Mouse (Mus musculus) liver, embryonic 15.5 days (tissue): Measurements from ENCODE around the gene Ostf1. TPM values are rescaled to one million over a fixed set of nuclear protein-coding genes. Genes with fewer than 3 reads are reported as not detected.

Source experiments
- ATAC-seq: fragments of 200-750 bp; cut with Nextera tagmentation; 2 replicates; pipeline ENCODE4 v1.8.0; 2017; ENCODE audit warnings: moderate number of reproducible peaks, mild to moderate bottlenecking, moderate library complexity; ENCODE audit not compliant: insufficient read depth
- H3K27ac ChIP-seq: fragments of 300-500 bp; sonication (generic); replicated peaks from 2 replicates; pipeline ENCODE4 v1.5.1; 2015; ENCODE audit warnings: mild to moderate bottlenecking, inconsistent platforms
- H3K27me3 ChIP-seq: fragments of 300-500 bp; sonication (generic); 2 replicates; pipeline ENCODE4 v1.6.1; 2015; ENCODE audit warnings: mild to moderate bottlenecking, inconsistent platforms
- H3K36me3 ChIP-seq: fragments of 300-500 bp; sonication (generic); replicated peaks from 2 replicates; pipeline ENCODE4 v1.6.1; 2015; ENCODE audit warnings: moderate library complexity, mild to moderate bottlenecking, inconsistent platforms
- H3K4me1 ChIP-seq: fragments of 300-500 bp; sonication (generic); replicated peaks from 2 replicates; pipeline ENCODE4 v1.6.1; 2015; ENCODE audit warnings: inconsistent platforms
- H3K4me2 ChIP-seq: fragments of 300-500 bp; sonication (generic); 2 replicates; pipeline ENCODE4 v1.6.1; 2015; ENCODE audit warnings: moderate library complexity, mild to moderate bottlenecking, inconsistent platforms
- H3K4me3 ChIP-seq: fragments of 300-500 bp; sonication (generic); replicated peaks from 2 replicates; pipeline ENCODE4 v1.5.1; 2015; ENCODE audit warnings: mild to moderate bottlenecking, inconsistent platforms
- H3K9ac ChIP-seq: fragments of 300-500 bp; sonication (generic); 2 replicates; pipeline ENCODE4 v1.6.1; 2015; ENCODE audit warnings: moderate library complexity, mild to moderate bottlenecking, inconsistent platforms
- H3K9me3 ChIP-seq: fragments of 300-500 bp; sonication (generic); replicated peaks from 2 replicates; pipeline ENCODE4 v1.6.1; 2016; ENCODE audit warnings: inconsistent platforms
- WGBS: fragments of 180-500 bp; shearing (Covaris S2); methylation state at CpG from one replicate; pipeline ENCODE4 v1.1.7; 2015; ENCODE audit warnings: mixed read lengths; ENCODE audit not compliant: insufficient replicate concordance; 5-methylcytosine and 5-hydroxymethylcytosine counted together
- polyA plus RNA-seq: library from polyadenylated mRNA; unstranded; fragments of >200 nt; fragmentation: Nextera tagmentation; extraction: Ambion mirVana; gene quantifications from 2 replicates; pipeline ENCODE4 v1.2.1, GENCODE M21; 2015

Ostf1 gene
- polyA plus RNA-seq, 1 experiment from 2014 or later, result 66.5 TPM

DNA sequence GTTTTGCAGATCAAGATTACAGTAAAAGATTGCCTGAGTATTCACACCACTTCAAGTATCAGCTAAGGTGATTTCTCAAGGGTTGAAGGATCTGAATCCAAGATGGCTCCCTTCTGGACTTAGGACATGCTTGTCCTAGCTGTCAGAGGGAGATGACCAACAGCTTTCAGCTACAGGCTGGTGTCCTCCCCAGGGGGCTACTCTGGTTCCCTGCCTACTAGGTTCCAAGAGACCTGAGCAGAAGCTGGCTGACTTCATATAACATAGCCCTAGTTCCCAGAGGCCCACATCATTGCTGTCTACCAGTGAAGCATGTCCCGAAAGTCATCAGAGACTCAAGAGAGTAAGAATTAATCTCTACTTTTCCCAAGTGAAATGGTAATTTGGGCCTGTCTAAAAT, 62.1 kb downstream of the Ostf1 start:
- no peak overlapping the region for H3K27ac ChIP-seq

DNA sequence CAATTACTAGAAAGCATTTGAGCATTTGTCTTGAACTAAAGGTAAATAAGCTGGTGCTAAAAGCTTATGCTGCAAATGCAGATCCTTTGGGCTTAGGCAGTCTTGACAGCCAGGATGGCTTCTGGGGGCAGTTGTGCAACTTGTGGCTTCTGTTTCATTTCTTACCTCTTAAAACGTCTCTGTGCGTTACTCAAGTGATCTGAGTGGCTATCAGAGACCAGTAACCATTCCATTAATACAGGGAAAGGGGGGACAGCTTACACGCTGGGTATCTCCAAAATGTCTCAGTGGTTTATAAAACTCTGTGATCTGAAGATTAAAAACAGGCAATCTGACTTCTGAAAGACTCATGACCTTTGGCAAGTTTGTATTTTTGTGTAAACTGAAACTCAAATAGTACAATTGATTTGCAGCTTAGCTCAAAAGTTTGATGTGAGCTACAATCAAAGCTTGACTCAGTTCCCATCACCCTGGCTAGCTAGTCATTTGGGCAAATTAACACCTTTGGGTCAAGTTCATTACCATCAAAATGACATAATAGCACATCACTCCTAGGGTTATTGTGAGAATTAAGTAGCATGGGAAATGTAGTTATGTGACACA, 62.7 kb downstream of the Ostf1 start:
- Histone ChIP-seq H3K4me1 (no peaks in the 10 kb centered on the region), H3K9me3 (no peaks in the 10 kb centered on the region), H3K36me3 (no peaks in the 10 kb centered on the region), H3K9ac (no peak overlapping the region), H3K27ac (0 out of 2 replicates have a peak overlapping the region, but pooled peaks have one; percentile 19), H3K27me3 (no peaks in the 10 kb centered on the region), H3K4me3 (no peak overlapping the region), H3K4me2 (no peak overlapping the region)
- no peak for ATAC-seq
- 42% methylated on average over 3 of the region's 3 CpGs for WGBS

More for the DNA sequence above, 62.1 kb downstream of the Ostf1 start:
- WGBS, result 59% methylated on average over 1 of the region's 1 CpGs
- no peak for ATAC-seq
- Histone ChIP-seq H3K9me3 (no peaks in the 10 kb centered on the region), H3K27me3 (no peaks in the 10 kb centered on the region), H3K9ac (no peak overlapping the region), H3K36me3 (no peaks in the 10 kb centered on the region), H3K4me3 (no peak overlapping the region), H3K4me2 (no peak overlapping the region), H3K4me1 (no peaks in the 10 kb centered on the region)

- no peaks in the 10 kb centered on the region for H3K36me3 ChIP-seq
- H3K4me1 ChIP-seq, result no peaks in the 10 kb centered on the region
- no peaks in the 10 kb centered on the region for H3K9me3 ChIP-seq
- no peak overlapping the region for H3K9ac ChIP-seq
- no peak overlapping the region for H3K4me3 ChIP-seq
- 0 out of 2 replicates have a peak overlapping the region, but pooled peaks have one; percentile 19 for H3K27ac ChIP-seq
- H3K27me3 ChIP-seq, result no peaks in the 10 kb centered on the region
- no peak overlapping the region for H3K4me2 ChIP-seq
- WGBS, result 60% methylated on average over 12 of the region's 12 CpGs
- ATAC-seq, result no peak
Observed at GRCm38 (mm10) chr19:18567936-18568827, 63.4 kb downstream of the Ostf1 start.

DNA sequence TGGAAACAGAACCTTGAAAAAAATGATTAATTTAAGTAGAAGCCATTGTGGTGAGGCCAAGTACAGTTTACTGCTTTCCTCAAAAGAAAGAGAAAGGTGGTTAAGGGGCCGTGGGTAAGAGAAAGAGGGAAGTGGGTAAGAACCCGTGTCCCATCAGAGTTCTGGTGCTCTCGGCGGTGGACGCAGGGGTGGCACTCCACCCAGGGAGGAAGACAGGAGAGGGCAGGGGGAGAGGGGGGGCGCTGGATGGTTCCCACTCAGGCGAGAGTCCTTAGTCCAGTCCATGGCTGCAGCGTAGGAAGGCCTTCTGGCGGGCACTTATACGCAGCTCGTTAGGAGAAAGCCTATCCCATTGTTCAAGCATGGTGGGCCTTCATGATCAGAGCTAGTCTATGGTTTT, 64.1 kb downstream of the Ostf1 start:
- H3K27ac ChIP-seq, result no peak overlapping the region
- no peaks in the 10 kb centered on the region for H3K27me3 ChIP-seq
- no peak for ATAC-seq
- no peak overlapping the region for H3K4me3 ChIP-seq
- H3K36me3 ChIP-seq, result no peaks in the 10 kb centered on the region
- H3K9ac ChIP-seq, result no peak overlapping the region
- H3K9me3 ChIP-seq, result no peaks in the 10 kb centered on the region
- H3K4me2 ChIP-seq, result no peak overlapping the region
- H3K4me1 ChIP-seq, result no peaks in the 10 kb centered on the region
- 58% methylated on average over 11 of the region's 11 CpGs for WGBS

- Histone ChIP-seq H3K4me1 (no peaks in the 10 kb centered on the region), H3K4me2 (no peak overlapping the region), H3K9me3 (no peaks in the 10 kb centered on the region), H3K27ac (no peak overlapping the region), H3K4me3 (no peak overlapping the region), H3K27me3 (no peaks in the 10 kb centered on the region), H3K36me3 (no peaks in the 10 kb centered on the region), H3K9ac (no peak overlapping the region)
- WGBS, result 58% methylated on average over 1 of the region's 1 CpGs
- no peak for ATAC-seq
Observed at GRCm38 (mm10) chr19:18557708-18558107, 73.9 kb downstream of the Ostf1 start.

DNA sequence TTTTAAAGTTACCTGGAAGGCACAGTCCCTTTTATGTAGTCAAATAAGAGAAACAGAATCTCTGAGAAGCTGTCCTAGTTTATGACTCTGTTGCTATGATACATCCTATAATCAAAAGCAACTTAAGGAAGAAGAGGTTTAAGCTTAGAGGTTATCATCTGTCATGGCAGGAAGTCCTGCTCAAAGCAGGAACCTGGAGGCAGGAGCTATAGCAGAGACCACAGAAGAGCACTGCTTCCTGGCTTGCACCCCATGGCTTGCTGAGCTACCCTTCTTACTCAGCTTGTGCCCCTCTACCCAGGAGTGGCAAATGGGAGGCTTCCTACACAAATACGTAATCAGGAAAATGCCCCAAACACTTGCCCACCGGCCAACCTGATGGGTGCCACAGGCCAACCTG, 76.0 kb downstream of the Ostf1 start:
- H3K27me3 ChIP-seq, result no peaks in the 10 kb centered on the region
- no peak overlapping the region for H3K9ac ChIP-seq
- WGBS, result 53% methylated on average over 2 of the region's 2 CpGs
- H3K4me2 ChIP-seq, result no peak overlapping the region
- H3K36me3 ChIP-seq, result no peaks in the 10 kb centered on the region
- no peak overlapping the region for H3K4me3 ChIP-seq
- no peak for ATAC-seq
- no peaks in the 10 kb centered on the region for H3K9me3 ChIP-seq
- no peak overlapping the region for H3K27ac ChIP-seq
- H3K4me1 ChIP-seq, result no peaks in the 10 kb centered on the region

GRCm38 (mm10) chr19:18548668-18549067, 83.0 kb downstream of the Ostf1 start:
- Histone ChIP-seq H3K9me3 (no peaks in the 10 kb centered on the region), H3K4me2 (no peak overlapping the region), H3K27me3 (no peaks in the 10 kb centered on the region), H3K27ac (no peak overlapping the region), H3K4me1 (no peaks in the 10 kb centered on the region), H3K36me3 (no peaks in the 10 kb centered on the region), H3K9ac (no peak overlapping the region), H3K4me3 (no peak overlapping the region)
- 9% methylated on average over 4 of the region's 4 CpGs for WGBS
- no peak for ATAC-seq

Other genes with a start within 250 kb of the Ostf1 start
- gene Nmrk1, start 127 bp upstream of the Ostf1 start, polyA plus RNA-seq, result 5.5 and 5.9 TPM in 2 replicates
- gene Carnmt1, start 38.9 kb upstream of the Ostf1 start, polyA plus RNA-seq, result 14.7 and 16.8 TPM in 2 replicates
- gene D030056L22Rik, start 81.4 kb upstream of the Ostf1 start, polyA plus RNA-seq, result 33.5 and 33.9 TPM in 2 replicates
- gene Trpm6, start 118.2 kb upstream of the Ostf1 start, polyA plus RNA-seq, result 0.03 TPM in 1 of 2 replicates, not detected in the other